In genomic region chr5:140575381-140575866, GRCm38 (mm10) we compare ENCODE assay signal across 8 mouse cellular contexts. TPM values are rescaled to one million over a fixed set of nuclear protein-coding genes. Genes with fewer than 3 reads are reported as not detected.
DNase-seq lines count a peak whose midpoint lies in the region; ATAC-seq lines count a peak whose summit lies in the region.

No protein-coding gene starts in this region.

- peak; percentile 47 for DNase-seq in gastrocnemius, adult 18-20 months (ENCODE audit: low spot score)
- no peak for DNase-seq in gastrocnemius, postnatal 10 days
- DNase-seq in 416B (ENCODE audit: low read depth), result peak; percentile 37
- peak; percentile 59 for DNase-seq in gastrocnemius, postnatal 25 days
- peak; percentile 59 for DNase-seq in kidney, postnatal 10 days
- no peak for DNase-seq in retina, postnatal 1 day
- DNase-seq in left cerebral cortex, adult 8-10 months (ENCODE audit: low spot score in 2 of 2), result no peak

- ATAC-seq in cerebellum, adult (ENCODE audit: insufficient number of reproducible peaks, low FRiP score, low TSS enrichment), result no peak

RNA-seq across cellular contexts. Expression of gene Grifin, which starts 10.6 kb away (rescaled TPM):
- total RNA-seq in gastrocnemius, adult 18-20 months (2021), result not detected
- not detected for total RNA-seq in gastrocnemius, postnatal 10 days (2021)
- total RNA-seq in gastrocnemius, postnatal 25 days (2021), result not detected
- total RNA-seq in left cerebral cortex, adult 8-10 months (2022), result 1 to 10 TPM in 1 of 4 experiments, under 1 TPM in 2, not detected in 1; 0.80 to 1.3 (median 0.93) TPM

RNA-seq across cellular contexts. Expression of gene Lfng, which starts 31.7 kb away (rescaled TPM):
- total RNA-seq in gastrocnemius, adult 18-20 months (2021), result 1 to 10 TPM; 3.3 to 3.5 TPM
- 1 to 10 TPM; 7.1 to 9.0 TPM for total RNA-seq in gastrocnemius, postnatal 10 days (2021)
- total RNA-seq in gastrocnemius, postnatal 25 days (2021), result 1 to 10 TPM; 2.7 to 5.5 TPM
- 10 to 100 TPM; 19.9 to 24.1 (median 22.3) TPM for total RNA-seq in left cerebral cortex, adult 8-10 months (2022)

Comparison
In these comparisons a context has a peak if more than half of its experiments do, and no peak if none do; other contexts are left out.
1. DNase-seq: peak in gastrocnemius, adult 18-20 months (single experiment), 416B (single experiment), gastrocnemius, postnatal 25 days (single experiment) and kidney, postnatal 10 days (single experiment); none in gastrocnemius, postnatal 10 days (single experiment), retina, postnatal 1 day (single experiment) and left cerebral cortex, adult 8-10 months (0 of 2).